Mouse (Mus musculus): ENCODE data around the gene Papolb. TPM values are rescaled to one million over a fixed set of nuclear protein-coding genes. Genes with fewer than 3 reads are reported as not detected.

Papolb gene
- polyA plus RNA-seq, 1 experiment from 2014 or later, result 0.12 TPM

- peak overlapping the region; percentile 100 for H3K4me2 ChIP-seq
- H3K4me1 ChIP-seq, result peaks cover 53% of the 10 kb centered on the region
- H3K27ac ChIP-seq (replicated peaks), result peak overlapping the region; percentile 79
- peak overlapping the region; percentile 80 for H3K4me3 ChIP-seq
- under 1% methylated on average over 31 of the region's 31 CpGs for WGBS
- H3K9me3 ChIP-seq, result no peaks in the 10 kb centered on the region
- peak overlapping the region; percentile 87 for H3K9ac ChIP-seq
- H3K36me3 ChIP-seq, result no peaks in the 10 kb centered on the region
- ATAC-seq (ENCODE audit: extremely low read depth, insufficient number of reproducible peaks, low FRiP score, low TSS enrichment), result no peak
- no peaks in the 10 kb centered on the region for H3K27me3 ChIP-seq (replicated peaks)
These were observed 20.3 kb upstream of the Papolb start for GRCm38 (mm10) chr5:142549961-142550705.

- Histone ChIP-seq H3K9me3 (no peaks in the 10 kb centered on the region), H3K4me2 (peak overlapping the region; percentile 100), H3K9ac (peak overlapping the region; percentile 87), H3K27ac (replicated peaks) (peak overlapping the region; percentile 79), H3K4me1 (peaks cover 60% of the 10 kb centered on the region), H3K27me3 (replicated peaks) (no peaks in the 10 kb centered on the region), H3K36me3 (no peaks in the 10 kb centered on the region), H3K4me3 (peak overlapping the region; percentile 80)
- 30% methylated on average over 9 of the region's 9 CpGs for WGBS
- no peak for ATAC-seq (ENCODE audit: extremely low read depth, insufficient number of reproducible peaks, low FRiP score, low TSS enrichment)
These were observed 19.6 kb upstream of the Papolb start for GRCm38 (mm10) chr5:142549441-142549840.

GRCm38 (mm10) chr5:142547066-142547465, 17.2 kb upstream of the Papolb start:
- 76% methylated on average over 3 of the region's 3 CpGs for WGBS
- Histone ChIP-seq H3K4me2 (no peak overlapping the region), H3K4me3 (no peak overlapping the region), H3K9ac (no peak overlapping the region), H3K4me1 (peaks cover 72% of the 10 kb centered on the region), H3K9me3 (no peaks in the 10 kb centered on the region), H3K27me3 (replicated peaks) (no peaks in the 10 kb centered on the region), H3K27ac (replicated peaks) (no peak overlapping the region), H3K36me3 (peaks cover 4% of the 10 kb centered on the region; the same call in 1 of the 2 replicates)
- ATAC-seq (ENCODE audit: extremely low read depth, insufficient number of reproducible peaks, low FRiP score, low TSS enrichment), result no peak

GRCm38 (mm10) chr5:142546344-142546743, 16.5 kb upstream of the Papolb start:
- no peak overlapping the region for H3K4me3 ChIP-seq
- H3K9ac ChIP-seq, result no peak overlapping the region
- H3K4me1 ChIP-seq, result peaks cover 74% of the 10 kb centered on the region
- no peak for ATAC-seq (ENCODE audit: extremely low read depth, insufficient number of reproducible peaks, low FRiP score, low TSS enrichment)
- no peak overlapping the region for H3K27ac ChIP-seq (replicated peaks)
- H3K27me3 ChIP-seq (replicated peaks), result no peaks in the 10 kb centered on the region
- H3K9me3 ChIP-seq, result no peaks in the 10 kb centered on the region
- 25% methylated on average over 5 of the region's 5 CpGs for WGBS
- no peak overlapping the region for H3K4me2 ChIP-seq
- peaks cover 4% of the 10 kb centered on the region; the same call in 1 of the 2 replicates for H3K36me3 ChIP-seq

GRCm38 (mm10) chr5:142545014-142545795, 15.3 kb upstream of the Papolb start:
- peak overlapping the region; percentile 73 for H3K27ac ChIP-seq (replicated peaks)
- H3K4me2 ChIP-seq, result peak overlapping the region; percentile 16; the same call in 1 of the 2 replicates

GRCm38 (mm10) chr5:142537286-142537685, 7.4 kb upstream of the Papolb start:
- no peak overlapping the region for H3K27ac ChIP-seq (replicated peaks)
- no peak overlapping the region for H3K9ac ChIP-seq
- no peak for ATAC-seq (ENCODE audit: extremely low read depth, insufficient number of reproducible peaks, low FRiP score, low TSS enrichment)
- peaks cover 35% of the 10 kb centered on the region for H3K4me1 ChIP-seq
- no peaks in the 10 kb centered on the region for H3K27me3 ChIP-seq (replicated peaks)
- H3K9me3 ChIP-seq, result no peaks in the 10 kb centered on the region
- 86% methylated on average over 3 of the region's 3 CpGs for WGBS
- H3K4me3 ChIP-seq, result no peak overlapping the region
- H3K4me2 ChIP-seq, result no peak overlapping the region
- H3K36me3 ChIP-seq, result 0 out of 2 replicates have a peak, but pooled peaks cover 2% of the 10 kb centered on the region

More at GRCm38 (mm10) chr5:142545014-142545795, 15.3 kb upstream of the Papolb start:
- H3K36me3 ChIP-seq, result peaks cover 4% of the 10 kb centered on the region; the same call in 1 of the 2 replicates
- WGBS, result 40% methylated on average over 5 of the region's 5 CpGs
- ATAC-seq (ENCODE audit: extremely low read depth, insufficient number of reproducible peaks, low FRiP score, low TSS enrichment), result no peak
- H3K4me1 ChIP-seq, result peaks cover 79% of the 10 kb centered on the region
- peak overlapping the region; percentile 50; the same call in 1 of the 2 replicates for H3K9ac ChIP-seq
- H3K4me3 ChIP-seq, result no peak overlapping the region
- H3K9me3 ChIP-seq, result no peaks in the 10 kb centered on the region
- H3K27me3 ChIP-seq (replicated peaks), result no peaks in the 10 kb centered on the region

- WGBS, result 66% methylated on average over 4 of the region's 4 CpGs
- Histone ChIP-seq H3K9me3 (no peaks in the 10 kb centered on the region), H3K27me3 (replicated peaks) (peaks cover 7% of the 10 kb centered on the region), H3K9ac (peak overlapping the region; percentile 59), H3K4me1 (peaks cover 31% of the 10 kb centered on the region), H3K36me3 (0 out of 2 replicates have a peak, but pooled peaks cover 5% of the 10 kb centered on the region), H3K27ac (replicated peaks) (no peak overlapping the region), H3K4me2 (no peak overlapping the region), H3K4me3 (no peak overlapping the region)
- ATAC-seq (ENCODE audit: extremely low read depth, insufficient number of reproducible peaks, low FRiP score, low TSS enrichment), result no peak
These were observed 5.5 kb upstream of the Papolb start for GRCm38 (mm10) chr5:142535388-142535787.

GRCm38 (mm10) chr5:142524711-142525464, 5.0 kb downstream of the Papolb start:
- 0 out of 2 replicates have a peak overlapping the region, but pooled peaks have one; percentile 16 for H3K4me2 ChIP-seq
- peaks cover 4% of the 10 kb centered on the region; the same call in 1 of the 2 replicates for H3K9me3 ChIP-seq
- 34% methylated on average over 8 of the region's 8 CpGs for WGBS
- H3K27me3 ChIP-seq (replicated peaks), result peaks cover 17% of the 10 kb centered on the region
- peaks cover 17% of the 10 kb centered on the region; the same call in 1 of the 2 replicates for H3K36me3 ChIP-seq
- peaks cover 29% of the 10 kb centered on the region for H3K4me1 ChIP-seq
- no peak for ATAC-seq (ENCODE audit: extremely low read depth, insufficient number of reproducible peaks, low FRiP score, low TSS enrichment)
- H3K9ac ChIP-seq, result 0 out of 2 replicates have a peak overlapping the region, but pooled peaks have one; percentile 19
- no peak overlapping the region for H3K4me3 ChIP-seq
- H3K27ac ChIP-seq (replicated peaks), result peak overlapping the region; percentile 54

- H3K4me3 ChIP-seq, result no peak overlapping the region
- no peak overlapping the region for H3K9ac ChIP-seq
- peak overlapping the region; percentile 65 for H3K27ac ChIP-seq (replicated peaks)
- WGBS, result 77% methylated on average over 11 of the region's 11 CpGs
- ATAC-seq (ENCODE audit: extremely low read depth, insufficient number of reproducible peaks, low FRiP score, low TSS enrichment), result peak; percentile 69; the same call in 1 of the 2 replicates
- peak overlapping the region; percentile 24; the same call in 1 of the 2 replicates for H3K4me2 ChIP-seq
- H3K9me3 ChIP-seq, result no peaks in the 10 kb centered on the region
- H3K27me3 ChIP-seq (replicated peaks), result no peaks in the 10 kb centered on the region
- H3K4me1 ChIP-seq, result peaks cover 50% of the 10 kb centered on the region
- 0 out of 2 replicates have a peak, but pooled peaks cover 10% of the 10 kb centered on the region for H3K36me3 ChIP-seq
These were observed 8.5 kb downstream of the Papolb start for GRCm38 (mm10) chr5:142521195-142521866.

GRCm38 (mm10) chr5:142520360-142520759, 9.5 kb downstream of the Papolb start:
- Histone ChIP-seq H3K4me2 (no peak overlapping the region), H3K27ac (replicated peaks) (peak overlapping the region; percentile 58; the same call in 1 of the 2 replicates), H3K9ac (no peak overlapping the region), H3K27me3 (replicated peaks) (no peaks in the 10 kb centered on the region), H3K4me1 (peaks cover 42% of the 10 kb centered on the region), H3K4me3 (no peak overlapping the region), H3K36me3 (0 out of 2 replicates have a peak, but pooled peaks cover 10% of the 10 kb centered on the region), H3K9me3 (no peaks in the 10 kb centered on the region)
- no peak for ATAC-seq (ENCODE audit: extremely low read depth, insufficient number of reproducible peaks, low FRiP score, low TSS enrichment)
- WGBS, result 77% methylated on average over 4 of the region's 4 CpGs

All from heart, embryonic 13.5 days (tissue).